Mouse (Mus musculus): ENCODE data around the gene Pcgf1. TPM values are rescaled to one million over a fixed set of nuclear protein-coding genes. Genes with fewer than 3 reads are reported as not detected.
A peak's percentile ranks its signal among the peaks of the same experiment; 100 is the strongest.

Pcgf1 gene
- polyA plus RNA-seq, 1 experiment, result 40.8 TPM

GRCm38 (mm10) chr6:83083497-83083896, 5.8 kb downstream of the Pcgf1 start:
- no peak overlapping the region for H3K4me3 ChIP-seq (replicated peaks; ENCODE audit: control insufficient read depth, low read depth, low read length)
- no peak for TF ChIP-seq POLR2A (IDR thresholded peaks at IDR 0.05; ENCODE audit: borderline replicate concordance, control insufficient read depth, low read depth, low read length)
- TF ChIP-seq CTCF (IDR thresholded peaks at IDR 0.05; ENCODE audit: control insufficient read depth, insufficient read depth, low read length), result no peak
- H3K4me1 ChIP-seq (ENCODE audit: control insufficient read depth, insufficient read depth, low read length), result peaks cover 1% of the 10 kb centered on the region
- H3K27ac ChIP-seq (ENCODE audit: control insufficient read depth, insufficient read depth, low read depth, low read length, poor library complexity), result no peak overlapping the region
- WGBS, result 61% methylated on average over 5 of the region's 5 CpGs

GRCm38 (mm10) chr6:83084477-83084876, 6.8 kb downstream of the Pcgf1 start:
- Histone ChIP-seq H3K27ac (ENCODE audit: control insufficient read depth, insufficient read depth, low read depth, low read length, poor library complexity) (no peak overlapping the region), H3K4me1 (ENCODE audit: control insufficient read depth, insufficient read depth, low read length) (no peaks in the 10 kb centered on the region; the same call in 1 of the 2 replicates), H3K4me3 (replicated peaks; ENCODE audit: control insufficient read depth, low read depth, low read length) (no peak overlapping the region)
- no peak for TF ChIP-seq CTCF (IDR thresholded peaks at IDR 0.05; ENCODE audit: control insufficient read depth, insufficient read depth, low read length)
- TF ChIP-seq POLR2A (IDR thresholded peaks at IDR 0.05; ENCODE audit: borderline replicate concordance, control insufficient read depth, low read depth, low read length), result no peak
- 58% methylated on average over 6 of the region's 6 CpGs for WGBS

- TF ChIP-seq POLR2A (IDR thresholded peaks at IDR 0.05; ENCODE audit: borderline replicate concordance, control insufficient read depth, low read depth, low read length) (no peak), CTCF (IDR thresholded peaks at IDR 0.05; ENCODE audit: control insufficient read depth, insufficient read depth, low read length) (no peak)
- Histone ChIP-seq H3K4me3 (replicated peaks; ENCODE audit: control insufficient read depth, low read depth, low read length) (peak within 1 kb of the TSS; percentile 41), H3K4me1 (ENCODE audit: control insufficient read depth, insufficient read depth, low read length) (no peaks in the 10 kb centered on the region), H3K27ac (ENCODE audit: control insufficient read depth, insufficient read depth, low read depth, low read length, poor library complexity) (no peak within 1 kb of the TSS)
- whole genome bisulfite sequencing, result 2% methylated on average over 37 of the region's 42 CpGs
Measured at GRCm38 (mm10) chr6:83086121-83087035, 8.7 kb downstream of the Pcgf1 start, which contains the start of gene Lbx2. Gene Lbx2, plus strand, starts transcription at chr6:83086367.

GRCm38 (mm10) chr6:83087205-83087925, 9.7 kb downstream of the Pcgf1 start:
- WGBS, result 20% methylated on average over 47 of the region's 47 CpGs
- TF ChIP-seq CTCF (IDR thresholded peaks at IDR 0.05; ENCODE audit: control insufficient read depth, insufficient read depth, low read length) (no peak), POLR2A (IDR thresholded peaks at IDR 0.05; ENCODE audit: borderline replicate concordance, control insufficient read depth, low read depth, low read length) (no peak)
- Histone ChIP-seq H3K4me3 (replicated peaks; ENCODE audit: control insufficient read depth, low read depth, low read length) (peak overlapping the region; percentile 41), H3K4me1 (ENCODE audit: control insufficient read depth, insufficient read depth, low read length) (no peaks in the 10 kb centered on the region), H3K27ac (ENCODE audit: control insufficient read depth, insufficient read depth, low read depth, low read length, poor library complexity) (no peak overlapping the region; the same call in 1 of the 2 replicates)

- no peak for TF ChIP-seq CTCF (IDR thresholded peaks at IDR 0.05; ENCODE audit: control insufficient read depth, insufficient read depth, low read length)
- Histone ChIP-seq H3K4me1 (ENCODE audit: control insufficient read depth, insufficient read depth, low read length) (no peaks in the 10 kb centered on the region; the same call in 1 of the 2 replicates), H3K4me3 (replicated peaks; ENCODE audit: control insufficient read depth, low read depth, low read length) (no peak overlapping the region), H3K27ac (ENCODE audit: control insufficient read depth, insufficient read depth, low read depth, low read length, poor library complexity) (no peak overlapping the region; the same call in 1 of the 2 replicates)
- WGBS, result 52% methylated on average over 9 of the region's 9 CpGs
Measured at GRCm38 (mm10) chr6:83087926-83088260, 10.2 kb downstream of the Pcgf1 start.

- Histone ChIP-seq H3K4me3 (replicated peaks; ENCODE audit: control insufficient read depth, low read depth, low read length) (no peak overlapping the region), H3K4me1 (ENCODE audit: control insufficient read depth, insufficient read depth, low read length) (peaks cover 1% of the 10 kb centered on the region; the same call in 1 of the 2 replicates), H3K27ac (ENCODE audit: control insufficient read depth, insufficient read depth, low read depth, low read length, poor library complexity) (no peak overlapping the region)
- TF ChIP-seq POLR2A (IDR thresholded peaks at IDR 0.05; ENCODE audit: borderline replicate concordance, control insufficient read depth, low read depth, low read length), result no peak
- no peak for TF ChIP-seq CTCF (IDR thresholded peaks at IDR 0.05; ENCODE audit: control insufficient read depth, insufficient read depth, low read length)
- 10% methylated on average over 6 of the region's 6 CpGs for WGBS
Measured at GRCm38 (mm10) chr6:83092416-83093127, 14.9 kb downstream of the Pcgf1 start.

- peaks cover 1% of the 10 kb centered on the region; the same call in 1 of the 2 replicates for H3K4me1 ChIP-seq (ENCODE audit: control insufficient read depth, insufficient read depth, low read length)
- 51% methylated on average over 6 of the region's 6 CpGs for WGBS
- H3K4me3 ChIP-seq (replicated peaks; ENCODE audit: control insufficient read depth, low read depth, low read length), result no peak overlapping the region
- TF ChIP-seq CTCF (IDR thresholded peaks at IDR 0.05; ENCODE audit: control insufficient read depth, insufficient read depth, low read length), result no peak
- TF ChIP-seq POLR2A (IDR thresholded peaks at IDR 0.05; ENCODE audit: borderline replicate concordance, control insufficient read depth, low read depth, low read length), result no peak
- H3K27ac ChIP-seq (ENCODE audit: control insufficient read depth, insufficient read depth, low read depth, low read length, poor library complexity), result no peak overlapping the region
Measured at GRCm38 (mm10) chr6:83095968-83096367, 18.3 kb downstream of the Pcgf1 start.

GRCm38 (mm10) chr6:83098411-83098810, 20.7 kb downstream of the Pcgf1 start:
- TF ChIP-seq POLR2A (IDR thresholded peaks at IDR 0.05; ENCODE audit: borderline replicate concordance, control insufficient read depth, low read depth, low read length), result no peak
- TF ChIP-seq CTCF (IDR thresholded peaks at IDR 0.05; ENCODE audit: control insufficient read depth, insufficient read depth, low read length), result no peak
- 80% methylated on average over 2 of the region's 2 CpGs for WGBS
- Histone ChIP-seq H3K4me1 (ENCODE audit: control insufficient read depth, insufficient read depth, low read length) (peaks cover 1% of the 10 kb centered on the region; the same call in 1 of the 2 replicates), H3K27ac (ENCODE audit: control insufficient read depth, insufficient read depth, low read depth, low read length, poor library complexity) (no peak overlapping the region), H3K4me3 (replicated peaks; ENCODE audit: control insufficient read depth, low read depth, low read length) (no peak overlapping the region)

Data from bone marrow, adult 2 months (tissue).